ENCODE assay signal across 8 mouse cellular contexts in genomic region chr11:51620084-51620483, GRCm38 (mm10). TPM values are rescaled to one million over a fixed set of nuclear protein-coding genes. Genes with fewer than 3 reads are reported as not detected.
A peak's percentile ranks its signal among the peaks of the same experiment; 100 is the strongest.
DNase-seq lines count a peak whose midpoint lies in the region; ATAC-seq lines count a peak whose summit lies in the region.

No protein-coding gene starts in this region.

- H3K36me3 ChIP-seq in kidney, embryonic 16.5 days (ENCODE audit: insufficient read depth, low read length) = peaks cover 32% of the 10 kb centered on the region
- peaks cover 25% of the 10 kb centered on the region for H3K36me3 ChIP-seq in hindbrain, embryonic 15.5 days
- peaks cover 24% of the 10 kb centered on the region for H3K36me3 ChIP-seq in midbrain, embryonic 15.5 days (replicated peaks)

- WGBS in kidney, embryonic 16.5 days = under 1% methylated on average over 11 of the region's 11 CpGs
- WGBS in hindbrain, embryonic 15.5 days = 2% methylated on average over 11 of the region's 11 CpGs
- WGBS in midbrain, embryonic 15.5 days = 2% methylated on average over 11 of the region's 11 CpGs

- H3K27me3 ChIP-seq in kidney, embryonic 16.5 days (ENCODE audit: insufficient read depth, low read length) = no peaks in the 10 kb centered on the region
- no peaks in the 10 kb centered on the region for H3K27me3 ChIP-seq in hindbrain, embryonic 15.5 days
- H3K27me3 ChIP-seq in midbrain, embryonic 15.5 days (replicated peaks) = no peaks in the 10 kb centered on the region

- no peak overlapping the region for H3K27ac ChIP-seq in kidney, embryonic 16.5 days (ENCODE audit: low read length)
- H3K27ac ChIP-seq in brown adipose tissue, adult 24 weeks (replicated peaks; ENCODE audit: low read depth, low read length) = no peak overlapping the region
- H3K27ac ChIP-seq in hindbrain, embryonic 15.5 days (replicated peaks) = 0 out of 2 replicates have a peak overlapping the region, but pooled peaks have one; percentile 7
- H3K27ac ChIP-seq in midbrain, embryonic 15.5 days = no peak overlapping the region

- H3K9ac ChIP-seq in kidney, embryonic 16.5 days (replicated peaks; ENCODE audit: low read length) = peak overlapping the region; percentile 83
- peak overlapping the region; percentile 55 for H3K9ac ChIP-seq in hindbrain, embryonic 15.5 days
- H3K9ac ChIP-seq in midbrain, embryonic 15.5 days = peak overlapping the region; percentile 66

- H3K9me3 ChIP-seq in kidney, embryonic 16.5 days (ENCODE audit: low read length) = no peaks in the 10 kb centered on the region
- no peaks in the 10 kb centered on the region for H3K9me3 ChIP-seq in hindbrain, embryonic 15.5 days
- no peaks in the 10 kb centered on the region for H3K9me3 ChIP-seq in midbrain, embryonic 15.5 days

- peak overlapping the region; percentile 96 for H3K4me3 ChIP-seq in kidney, embryonic 16.5 days (ENCODE audit: low read length)
- H3K4me3 ChIP-seq in brown adipose tissue, adult 24 weeks (ENCODE audit: insufficient read depth, low read depth, low read length) = peak overlapping the region; percentile 75
- H3K4me3 ChIP-seq in hindbrain, embryonic 15.5 days = peak overlapping the region; percentile 77
- H3K4me3 ChIP-seq in midbrain, embryonic 15.5 days = peak overlapping the region; percentile 87

- ATAC-seq in kidney, embryonic 16.5 days (ENCODE audit: low FRiP score, low TSS enrichment) = no peak
- no peak for ATAC-seq in hindbrain, embryonic 15.5 days (ENCODE audit: low FRiP score, low read depth)
- no peak for ATAC-seq in midbrain, embryonic 15.5 days (replicated peaks)
- ATAC-seq in megakaryocyte-erythroid progenitor cell, adult 5-6 weeks (replicated peaks; ENCODE audit: low FRiP score, low TSS enrichment, poor library complexity, severe bottlenecking) = no peak

- peak overlapping the region; percentile 78 for H3K4me2 ChIP-seq in kidney, embryonic 16.5 days (replicated peaks; ENCODE audit: low read depth, low read length)
- peak overlapping the region; percentile 75 for H3K4me2 ChIP-seq in hindbrain, embryonic 15.5 days
- peak overlapping the region; percentile 71 for H3K4me2 ChIP-seq in midbrain, embryonic 15.5 days

- H3K4me1 ChIP-seq in kidney, embryonic 16.5 days (ENCODE audit: insufficient read depth, low read length) = peaks cover 21% of the 10 kb centered on the region
- H3K4me1 ChIP-seq in brown adipose tissue, adult 24 weeks (ENCODE audit: control insufficient read depth, insufficient read depth, insufficient read length, low read length) = peaks cover 2% of the 10 kb centered on the region; the same call in 1 of the 2 replicates
- peaks cover 23% of the 10 kb centered on the region for H3K4me1 ChIP-seq in hindbrain, embryonic 15.5 days (replicated peaks)
- H3K4me1 ChIP-seq in midbrain, embryonic 15.5 days = peaks cover 29% of the 10 kb centered on the region

- no peak for DNase-seq in kidney, adult 11 months
- DNase-seq in frontal cortex, postnatal 25 days (ENCODE audit: low spot score in 2 of 2) = no peak
- DNase-seq in embryo, embryonic 10.5 days (ENCODE audit: low spot score) = no peak

RNA-seq across cellular contexts. Expression of gene Nhp2, which starts 0.5 kb away (rescaled TPM):
- polyA plus RNA-seq in kidney, embryonic 16.5 days (2015; fragmentation: Nextera tagmentation; extraction: Ambion mirVana) = 156 and 158 TPM in 2 replicates
- 43.4 and 50.7 TPM in 2 replicates for polyA plus RNA-seq in brown adipose tissue, adult 24 weeks (2012; ENCODE audit: insufficient read depth, insufficient read length, missing spikeins)
- polyA plus RNA-seq in hindbrain, embryonic 15.5 days (2015; fragmentation: Nextera tagmentation; extraction: Ambion mirVana) = 105 TPM in 2 replicates
- 91.5 and 95.2 TPM in 2 replicates for polyA plus RNA-seq in midbrain, embryonic 15.5 days (2015; fragmentation: Nextera tagmentation; extraction: Ambion mirVana)
- total RNA-seq in megakaryocyte-erythroid progenitor cell, adult 5-6 weeks (2014; fragmentation: Nextera tagmentation) = 285 and 292 TPM in 2 replicates
- total RNA-seq in megakaryocyte-erythroid progenitor cell, adult 5-6 weeks (2017) = 141 and 176 TPM in 2 replicates

RNA-seq across cellular contexts. Expression of gene Hnrnpab, which starts 13.4 kb away (rescaled TPM):
- polyA plus RNA-seq in kidney, embryonic 16.5 days (2015; fragmentation: Nextera tagmentation; extraction: Ambion mirVana) = 343 and 374 TPM in 2 replicates
- polyA plus RNA-seq in brown adipose tissue, adult 24 weeks (2012; ENCODE audit: insufficient read depth, insufficient read length, missing spikeins) = 117 and 131 TPM in 2 replicates
- polyA plus RNA-seq in hindbrain, embryonic 15.5 days (2015; fragmentation: Nextera tagmentation; extraction: Ambion mirVana) = 322 and 330 TPM in 2 replicates
- 353 and 380 TPM in 2 replicates for polyA plus RNA-seq in midbrain, embryonic 15.5 days (2015; fragmentation: Nextera tagmentation; extraction: Ambion mirVana)
- total RNA-seq in megakaryocyte-erythroid progenitor cell, adult 5-6 weeks (2014; fragmentation: Nextera tagmentation) = 644 and 702 TPM in 2 replicates
- total RNA-seq in megakaryocyte-erythroid progenitor cell, adult 5-6 weeks (2017) = 1,394 and 1,753 TPM in 2 replicates

RNA-seq across cellular contexts. Expression of gene Rmnd5b, which starts 15.6 kb away (rescaled TPM):
- 48.9 and 51.9 TPM in 2 replicates for polyA plus RNA-seq in kidney, embryonic 16.5 days (2015; fragmentation: Nextera tagmentation; extraction: Ambion mirVana)
- polyA plus RNA-seq in brown adipose tissue, adult 24 weeks (2012; ENCODE audit: insufficient read depth, insufficient read length, missing spikeins) = 11.1 and 11.6 TPM in 2 replicates
- 74.2 and 79.6 TPM in 2 replicates for polyA plus RNA-seq in hindbrain, embryonic 15.5 days (2015; fragmentation: Nextera tagmentation; extraction: Ambion mirVana)
- polyA plus RNA-seq in midbrain, embryonic 15.5 days (2015; fragmentation: Nextera tagmentation; extraction: Ambion mirVana) = 83.7 and 89.3 TPM in 2 replicates
- total RNA-seq in megakaryocyte-erythroid progenitor cell, adult 5-6 weeks (2014; fragmentation: Nextera tagmentation) = 37.0 TPM in 2 replicates
- total RNA-seq in megakaryocyte-erythroid progenitor cell, adult 5-6 weeks (2017) = 9.5 and 17.6 TPM in 2 replicates

RNA-seq across cellular contexts. Expression of gene N4bp3, which starts 30.6 kb away (rescaled TPM):
- 30.9 and 34.1 TPM in 2 replicates for polyA plus RNA-seq in kidney, embryonic 16.5 days (2015; fragmentation: Nextera tagmentation; extraction: Ambion mirVana)
- 2.0 and 4.8 TPM in 2 replicates for polyA plus RNA-seq in brown adipose tissue, adult 24 weeks (2012; ENCODE audit: insufficient read depth, insufficient read length, missing spikeins)
- polyA plus RNA-seq in hindbrain, embryonic 15.5 days (2015; fragmentation: Nextera tagmentation; extraction: Ambion mirVana) = 25.8 and 29.8 TPM in 2 replicates
- 20.5 and 21.1 TPM in 2 replicates for polyA plus RNA-seq in midbrain, embryonic 15.5 days (2015; fragmentation: Nextera tagmentation; extraction: Ambion mirVana)
- total RNA-seq in megakaryocyte-erythroid progenitor cell, adult 5-6 weeks (2014; fragmentation: Nextera tagmentation) = not detected in 2 replicates
- total RNA-seq in megakaryocyte-erythroid progenitor cell, adult 5-6 weeks (2017) = 0.89 and 1.1 TPM in 2 replicates

RNA-seq across cellular contexts. Expression of gene D930048N14Rik, which starts 30.7 kb away (rescaled TPM):
- 4.0 and 4.5 TPM in 2 replicates for polyA plus RNA-seq in kidney, embryonic 16.5 days (2015; fragmentation: Nextera tagmentation; extraction: Ambion mirVana)
- polyA plus RNA-seq in brown adipose tissue, adult 24 weeks (2012; ENCODE audit: insufficient read depth, insufficient read length, missing spikeins) = 0.46 and 0.52 TPM in 2 replicates
- polyA plus RNA-seq in hindbrain, embryonic 15.5 days (2015; fragmentation: Nextera tagmentation; extraction: Ambion mirVana) = 1.2 and 1.4 TPM in 2 replicates
- polyA plus RNA-seq in midbrain, embryonic 15.5 days (2015; fragmentation: Nextera tagmentation; extraction: Ambion mirVana) = 0.91 and 0.94 TPM in 2 replicates
- total RNA-seq in megakaryocyte-erythroid progenitor cell, adult 5-6 weeks (2014; fragmentation: Nextera tagmentation) = not detected in 2 replicates
- not detected in 2 replicates for total RNA-seq in megakaryocyte-erythroid progenitor cell, adult 5-6 weeks (2017)
